Mouse (Mus musculus) G1E (cell line): ENCODE results near the gene Ap1g1.

Source experiments
- CTCF ChIP-seq: IDR thresholded peaks from 2 replicates; pipeline ENCODE4 v1.5.1; 2012; ENCODE audit warnings: low read depth, low read length, inconsistent platforms, mixed read lengths
- GATA1 ChIP-seq: IDR thresholded peaks from 2 replicates; pipeline ENCODE4 v1.6.1; 2012; ENCODE audit warnings: borderline replicate concordance, low read length, inconsistent platforms, mixed read lengths
- GATA2 ChIP-seq: IDR thresholded peaks from 2 replicates; pipeline ENCODE4 v1.6.1; 2012; ENCODE audit warnings: low read depth, low read length, inconsistent platforms, borderline replicate concordance
- TAL1 ChIP-seq: conservative IDR thresholded peaks from 2 replicates; pipeline ENCODE4 v1.6.1; 2012; ENCODE audit warnings: low read depth, low read length, inconsistent platforms, mixed read lengths

DNA sequence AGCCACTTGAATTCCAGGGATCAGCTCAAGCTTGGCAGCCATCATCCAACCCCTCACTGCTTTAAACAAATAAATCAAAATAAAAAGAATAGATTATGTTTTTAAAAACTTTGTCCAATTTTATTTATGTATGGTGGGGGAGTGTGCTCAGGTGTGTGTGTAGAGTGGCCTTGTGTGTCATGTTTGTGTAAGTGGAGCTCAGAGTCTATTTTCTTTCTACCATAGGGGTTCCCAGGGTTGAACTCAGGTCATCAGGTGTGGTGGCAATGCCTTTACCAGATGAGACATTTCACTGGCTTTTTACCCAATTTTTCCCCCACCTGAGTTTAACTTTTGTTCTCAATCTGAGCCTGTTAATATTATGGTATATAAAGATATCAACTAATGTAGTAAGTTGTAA, 20.4 kb downstream of the Ap1g1 start:
- TF ChIP-seq CTCF (no peak), GATA1 (no peak), TAL1 (no peak), GATA2 (no peak)
